Mouse (Mus musculus) MN1 (cell line): ENCODE data around the gene Gjc2.

Source experiments
- DNase-seq: peaks from one replicate; pipeline ENCODE4 v3.0.0-alpha.2; 2016; ENCODE audit warnings: low spot score

Gene Gjc2

GRCm38 (mm10) chr11:59161398-59161797 lies 21.6 kb downstream of the Gjc2 start:
- no peak for DNase-seq

- DNase-seq = no peak
These were observed 23.5 kb downstream of the Gjc2 start for GRCm38 (mm10) chr11:59159558-59159957.

GRCm38 (mm10) chr11:59159099-59159498 lies 23.9 kb downstream of the Gjc2 start:
- no peak for DNase-seq

- DNase-seq = no peak
These were observed 27.1 kb downstream of the Gjc2 start for GRCm38 (mm10) chr11:59155900-59156299.

- DNase-seq = no peak
These were observed 28.8 kb downstream of the Gjc2 start for GRCm38 (mm10) chr11:59154220-59154619.

GRCm38 (mm10) chr11:59151729-59152128 lies 31.3 kb downstream of the Gjc2 start:
- no peak for DNase-seq

GRCm38 (mm10) chr11:59149302-59149701 lies 33.7 kb downstream of the Gjc2 start:
- peak; percentile 45 for DNase-seq

GRCm38 (mm10) chr11:59142962-59143361 lies 40.1 kb downstream of the Gjc2 start:
- peak; percentile 35 for DNase-seq

GRCm38 (mm10) chr11:59141772-59142370 lies 41.1 kb downstream of the Gjc2 start:
- no peak for DNase-seq

- DNase-seq = no peak
These were observed 44.2 kb downstream of the Gjc2 start for GRCm38 (mm10) chr11:59138537-59139486.

GRCm38 (mm10) chr11:59136994-59137706 lies 45.9 kb downstream of the Gjc2 start:
- no peak for DNase-seq

GRCm38 (mm10) chr11:59135904-59136452 lies 47.0 kb downstream of the Gjc2 start, which contains the start of gene Obscn:
TSS of gene Obscn (minus strand) at chr11:59136402.
- no peak for DNase-seq

- no peak for DNase-seq
These were observed 47.8 kb downstream of the Gjc2 start for GRCm38 (mm10) chr11:59135051-59135820.

- no peak for DNase-seq
These were observed 48.5 kb downstream of the Gjc2 start for GRCm38 (mm10) chr11:59134373-59134997.

- no peak for DNase-seq
These were observed 50.9 kb downstream of the Gjc2 start for GRCm38 (mm10) chr11:59132065-59132464.

GRCm38 (mm10) chr11:59131348-59131919 lies 51.6 kb downstream of the Gjc2 start:
- DNase-seq = peak; percentile 24

GRCm38 (mm10) chr11:59130782-59131181 lies 52.2 kb downstream of the Gjc2 start:
- DNase-seq = peak; percentile 23
